ENCODE assay signal across 7 mouse cellular contexts in the genomic region with DNA sequence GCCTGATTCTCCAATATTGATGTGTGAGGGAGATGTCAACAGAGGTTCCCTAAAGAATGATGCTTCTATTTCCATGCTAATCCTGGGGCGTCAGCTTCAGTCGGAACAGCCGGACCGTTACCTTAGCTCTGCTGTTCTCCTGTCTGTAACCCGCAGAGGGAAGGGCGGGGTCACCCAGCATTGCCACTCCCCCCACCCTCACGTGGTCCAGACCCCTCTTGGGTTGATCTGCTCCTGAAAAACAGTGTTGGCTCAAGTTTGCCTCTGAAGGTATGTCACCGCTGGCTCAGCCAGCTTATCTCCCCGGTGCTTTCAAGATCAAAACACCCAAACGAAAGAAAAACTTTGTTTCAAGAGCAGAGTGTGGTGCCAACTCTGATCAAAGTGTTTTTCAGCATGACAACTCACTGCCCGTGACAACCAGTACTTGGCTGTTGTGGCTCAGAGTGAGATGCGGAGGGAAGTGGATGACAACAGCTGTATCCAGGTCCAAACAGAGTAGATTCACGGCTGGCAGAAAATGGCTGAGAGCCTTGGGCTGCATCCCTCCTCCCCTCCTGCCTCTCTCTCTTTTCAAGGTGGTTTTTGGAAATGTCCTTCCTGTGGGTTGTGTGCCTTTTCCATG.
A peak's percentile ranks its signal among the peaks of the same experiment; 100 is the strongest.
DNase-seq lines count a peak whose midpoint lies in the region; ATAC-seq and TF ChIP-seq lines count a peak whose summit lies in the region.

No protein-coding gene starts in this region.

- peaks cover 65% of the 10 kb centered on the region for H3K4me1 ChIP-seq in E14TG2a.4 (replicated peaks; ENCODE audit: low read depth, low read length)
- H3K4me1 ChIP-seq in forebrain, postnatal 0 days (ENCODE audit: insufficient read depth): peaks cover 18% of the 10 kb centered on the region
- H3K4me1 ChIP-seq in liver, adult 2 months (ENCODE audit: control insufficient read depth, insufficient read depth, low read length): peaks cover 2% of the 10 kb centered on the region; the same call in 1 of the 2 replicates

- TF ChIP-seq POLR2A in liver, adult 2 months (IDR thresholded peaks at IDR 0.05; ENCODE audit: extremely low read depth, insufficient read depth, low read length): no peak

- DNase-seq in CD4-positive, CD25-positive, alpha-beta regulatory T cell, adult 2 months (ENCODE audit: low read depth, low spot score): peak; percentile 76
- DNase-seq in forebrain, postnatal 0 days: no peak
- DNase-seq in liver, adult 2 months (ENCODE audit: extremely low read depth, low read depth, low spot score): peak; percentile 39
- peak; percentile 50 to 69 for DNase-seq in natural killer cell, adult 2 months (ENCODE audit: low spot score in 2 of 2)
- DNase-seq in yolk sac, embryonic 10.5 days (ENCODE audit: low spot score): no peak
- no peak for DNase-seq in cerebellum, adult 11-12 months

- no peaks in the 10 kb centered on the region for H3K36me3 ChIP-seq in E14TG2a.4 (ENCODE audit: insufficient read depth, low read length)
- H3K36me3 ChIP-seq in forebrain, postnatal 0 days (ENCODE audit: insufficient read depth): no peaks in the 10 kb centered on the region
- no peaks in the 10 kb centered on the region for H3K36me3 ChIP-seq in liver, adult 2 months (ENCODE audit: control insufficient read depth, insufficient read depth, low read length)

- TF ChIP-seq CTCF in E14TG2a.4 (conservative IDR thresholded peaks at IDR 0.05; ENCODE audit: low read length): no peak
- TF ChIP-seq CTCF in forebrain, postnatal 0 days (IDR thresholded peaks at IDR 0.05; ENCODE audit: low read depth): no peak
- no peak for TF ChIP-seq CTCF in liver, adult 2 months (IDR thresholded peaks at IDR 0.05; ENCODE audit: low read depth, low read length)

- peak overlapping the region; percentile 48 for H3K4me2 ChIP-seq in forebrain, postnatal 0 days (ENCODE audit: low read depth)

- no peak overlapping the region for H3K9ac ChIP-seq in forebrain, postnatal 0 days
- H3K9ac ChIP-seq in liver, adult 2 months (ENCODE audit: low read depth, low read length): no peak overlapping the region

- no peak overlapping the region for H3K27ac ChIP-seq in forebrain, postnatal 0 days (ENCODE audit: low read depth, low read length)
- H3K27ac ChIP-seq in liver, adult 2 months (replicated peaks; ENCODE audit: insufficient read depth, low read depth, low read length): no peak overlapping the region

- H3K27me3 ChIP-seq in E14TG2a.4 (ENCODE audit: insufficient read depth, low read length): peaks cover 33% of the 10 kb centered on the region
- peaks cover 22% of the 10 kb centered on the region for H3K27me3 ChIP-seq in forebrain, postnatal 0 days (ENCODE audit: insufficient read depth, low read length)
- H3K27me3 ChIP-seq in liver, adult 2 months (ENCODE audit: control insufficient read depth, insufficient read depth, low read length): no peaks in the 10 kb centered on the region

- H3K9me3 ChIP-seq in E14TG2a.4 (ENCODE audit: low read length): no peaks in the 10 kb centered on the region
- no peaks in the 10 kb centered on the region for H3K9me3 ChIP-seq in forebrain, postnatal 0 days (ENCODE audit: low read length)

- WGBS in forebrain, postnatal 0 days: 11% methylated on average over 13 of the region's 13 CpGs
- WGBS in liver, adult 2 months: 23% methylated on average over 13 of the region's 13 CpGs

- ATAC-seq in forebrain, postnatal 0 days: peak; percentile 10; the same call in 1 of the 2 replicates

- H3K4me3 ChIP-seq in E14TG2a.4 (replicated peaks; ENCODE audit: low read length): peak overlapping the region; percentile 54
- no peak overlapping the region; the same call in 1 of the 2 replicates for H3K4me3 ChIP-seq in forebrain, postnatal 0 days (ENCODE audit: low read depth, low read length)
- no peak overlapping the region for H3K4me3 ChIP-seq in liver, adult 2 months (ENCODE audit: insufficient read depth, low read depth, low read length)

- H3K79me2 ChIP-seq in liver, adult 2 months (ENCODE audit: control insufficient read depth, insufficient read depth, low read length): no peaks in the 10 kb centered on the region

Comparison
In these comparisons a context has a peak if more than half of its experiments do, and no peak if none do; other contexts are left out.
1. DNase-seq: peak in CD4-positive, CD25-positive, alpha-beta regulatory T cell, adult 2 months (single experiment), liver, adult 2 months (single experiment) and natural killer cell, adult 2 months (2 of 2); none in forebrain, postnatal 0 days (single experiment), yolk sac, embryonic 10.5 days (single experiment) and cerebellum, adult 11-12 months (single experiment).